Mouse (Mus musculus) spleen, postnatal 10 days (tissue): ENCODE results near the gene Smad6.

Experiments used
- DNase-seq, 2 experiments: peaks; one replicate each; pipeline ENCODE4 v3.0.0; 2021 to 2022; ENCODE audit warnings: low spot score in 2 of 2

Smad6 gene

GRCm38 (mm10) chr9:64021853-64022561 lies at the start of gene Smad6:
Smad6 (minus strand) TSS chr9:64022059.
- peak; percentile 43 to 72 for DNase-seq

- no peak for DNase-seq
These were observed 48.8 kb upstream of the Smad6 start for GRCm38 (mm10) chr9:64070674-64071073.

- no peak for DNase-seq
These were observed 47.3 kb upstream of the Smad6 start for GRCm38 (mm10) chr9:64069131-64069530.

- no peak for DNase-seq
These were observed 46.7 kb upstream of the Smad6 start for GRCm38 (mm10) chr9:64068571-64068970.

- DNase-seq: no peak
These were observed 45.9 kb upstream of the Smad6 start for GRCm38 (mm10) chr9:64067787-64068186.

- peak; percentile 70 to 80 for DNase-seq
These were observed 38.2 kb upstream of the Smad6 start for GRCm38 (mm10) chr9:64060033-64060539.

GRCm38 (mm10) chr9:64057903-64058650 lies 36.2 kb upstream of the Smad6 start:
- no peak for DNase-seq

GRCm38 (mm10) chr9:64055162-64055561 lies 33.3 kb upstream of the Smad6 start:
- no peak for DNase-seq

GRCm38 (mm10) chr9:64053786-64054185 lies 31.9 kb upstream of the Smad6 start:
- DNase-seq: no peak

GRCm38 (mm10) chr9:64051241-64051640 lies 29.4 kb upstream of the Smad6 start:
- no peak for DNase-seq

- DNase-seq: no peak
These were observed 28.7 kb upstream of the Smad6 start for GRCm38 (mm10) chr9:64050513-64051065.

GRCm38 (mm10) chr9:64049471-64050380 lies 27.9 kb upstream of the Smad6 start:
- DNase-seq: peak; percentile 76 to 90

GRCm38 (mm10) chr9:64045117-64045890 lies 23.4 kb upstream of the Smad6 start:
- DNase-seq: peak; percentile 76 to 81

- peak; percentile 48 to 57 for DNase-seq
These were observed 22.5 kb upstream of the Smad6 start for GRCm38 (mm10) chr9:64044343-64044742.

- no peak for DNase-seq
These were observed 21.1 kb upstream of the Smad6 start for GRCm38 (mm10) chr9:64042911-64043310.

GRCm38 (mm10) chr9:64042216-64042615 lies 20.4 kb upstream of the Smad6 start:
- DNase-seq: no peak

- no peak for DNase-seq
These were observed 8.2 kb upstream of the Smad6 start for GRCm38 (mm10) chr9:64029908-64030631.

GRCm38 (mm10) chr9:64025565-64025964 lies 3.7 kb upstream of the Smad6 start:
- DNase-seq: peak; percentile 58 to 82

- peak in 1 of 2 experiments; percentile 27 for DNase-seq
These were observed 3.1 kb upstream of the Smad6 start for GRCm38 (mm10) chr9:64024976-64025375.
